Mouse (Mus musculus): ENCODE data around the gene H2-M10.6. TPM values are rescaled to one million over a fixed set of nuclear protein-coding genes. Genes with fewer than 3 reads are reported as not detected.
"Not testable (repeated sequence)": the region's sequence is repeated elsewhere in the genome, so short reads cannot be mapped to it uniquely, and the experiment has no call there.

The H2-M10.6 gene
- polyA plus RNA-seq (2012; rRNA removed) = not detected in 2 replicates

DNA sequence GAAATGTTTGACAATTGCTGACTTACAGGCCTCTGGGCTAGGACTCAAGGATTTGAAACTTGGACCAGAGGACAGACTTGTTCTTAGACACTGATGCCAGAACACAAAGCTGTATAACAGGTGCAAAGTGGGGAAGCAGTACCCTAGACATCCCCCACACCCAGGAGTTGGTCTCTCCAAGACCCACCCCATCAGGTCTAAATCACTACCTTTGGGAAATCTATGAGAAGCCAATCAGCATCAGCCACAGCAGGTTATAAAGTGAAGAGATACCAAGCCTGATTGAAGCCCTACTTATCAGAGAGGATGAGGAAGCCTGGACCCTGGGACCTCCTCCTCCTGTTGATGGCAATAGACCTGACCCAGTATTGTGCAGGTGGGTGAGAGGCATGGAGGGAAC lies at the start of gene H2-M10.6:
H2-M10.6 (plus strand) TSS at position 301 of the 400 bp plus-strand sequence.
- no peak for DNase-seq (ENCODE audit: low read depth, low spot score)

DNA sequence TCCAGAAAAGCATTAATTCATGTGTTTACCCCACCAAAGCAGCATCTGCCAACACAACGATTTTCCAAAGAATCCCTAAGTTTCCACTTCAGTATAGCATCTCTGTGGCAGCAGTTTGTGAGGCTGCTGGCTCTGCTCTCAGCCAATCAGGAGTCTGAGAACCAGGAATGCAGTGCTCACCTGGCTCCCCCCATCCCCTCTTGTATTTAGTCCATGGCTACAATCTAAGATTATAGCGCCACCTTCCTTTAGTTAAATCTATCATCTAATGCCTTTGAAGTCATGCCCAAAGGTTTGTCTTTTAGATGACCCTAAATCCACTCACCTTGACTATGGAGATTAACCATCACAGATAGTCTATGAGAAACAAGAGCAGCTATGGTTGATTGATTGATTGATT lies 48.2 kb upstream of the H2-M10.6 start:
- DNase-seq (ENCODE audit: low read depth, low spot score) = no peak
- 56% methylated on average over 2 of the region's 2 CpGs for whole genome bisulfite sequencing

DNA sequence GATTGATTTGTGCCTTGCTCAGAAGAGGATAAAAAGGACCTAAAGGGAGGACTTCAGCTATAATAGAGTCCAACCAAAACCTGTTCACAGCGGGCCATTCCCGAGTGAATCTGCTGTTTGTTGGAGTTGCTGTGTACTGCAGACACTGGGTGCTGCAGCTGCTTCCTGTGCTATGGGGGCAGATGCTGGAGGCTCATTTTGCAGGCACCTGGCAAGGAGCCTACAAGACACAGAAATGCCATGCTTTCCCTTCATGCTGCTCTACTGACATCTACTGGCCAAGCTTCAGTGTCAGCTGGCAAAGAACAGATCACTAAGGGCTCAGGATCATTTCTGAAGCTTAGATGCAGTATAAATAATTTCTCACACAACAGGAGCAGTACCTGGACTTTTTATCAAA lies 47.7 kb upstream of the H2-M10.6 start:
- not testable (repeated sequence) for DNase-seq (ENCODE audit: low read depth, low spot score)
- WGBS = 19% methylated on average over 2 of the region's 2 CpGs

GRCm38 (mm10) chr17:36765403-36765802 lies 46.6 kb upstream of the H2-M10.6 start:
- not testable (repeated sequence) for DNase-seq (ENCODE audit: low read depth, low spot score)
- WGBS = 29% methylated on average over 2 of the region's 2 CpGs

- WGBS = 92% methylated on average over 2 of the region's 2 CpGs
- DNase-seq (ENCODE audit: low read depth, low spot score) = not testable (repeated sequence)
Observed at GRCm38 (mm10) chr17:36772610-36773009, 39.4 kb upstream of the H2-M10.6 start, which contains the start of gene H2-M10.5. Gene H2-M10.5 (plus strand): TSS chr17:36772910.

- 54% methylated on average over 3 of the region's 3 CpGs for WGBS
- no peak for DNase-seq (ENCODE audit: low read depth, low spot score)
Observed at GRCm38 (mm10) chr17:36781533-36781932, 30.4 kb upstream of the H2-M10.6 start.

GRCm38 (mm10) chr17:36786483-36786886 lies 25.5 kb upstream of the H2-M10.6 start:
- 42% methylated on average over 1 of the region's 1 CpGs for WGBS
- peak; percentile 11 for DNase-seq (ENCODE audit: low read depth, low spot score)

DNA sequence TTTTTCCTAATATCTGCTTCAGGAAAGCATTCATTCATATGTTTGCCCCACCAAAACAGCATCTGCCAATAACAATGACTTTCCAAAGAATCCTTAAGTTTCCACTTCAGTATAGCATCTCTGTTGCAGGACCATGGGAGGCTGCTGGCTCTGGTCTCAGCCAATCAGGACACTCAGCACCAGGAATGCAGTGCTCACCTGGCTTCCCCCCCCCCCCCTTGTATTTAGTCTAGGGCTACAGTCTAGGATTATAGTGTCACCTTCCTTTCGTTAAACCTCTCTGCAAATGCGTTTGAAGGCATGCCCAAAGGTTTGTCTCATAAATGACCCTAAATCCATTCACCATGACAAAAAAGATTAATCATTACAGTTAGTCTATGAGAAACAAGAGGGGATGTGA lies 23.6 kb upstream of the H2-M10.6 start:
- 36% methylated on average over 2 of the region's 2 CpGs for WGBS
- DNase-seq (ENCODE audit: low read depth, low spot score) = no peak

DNA sequence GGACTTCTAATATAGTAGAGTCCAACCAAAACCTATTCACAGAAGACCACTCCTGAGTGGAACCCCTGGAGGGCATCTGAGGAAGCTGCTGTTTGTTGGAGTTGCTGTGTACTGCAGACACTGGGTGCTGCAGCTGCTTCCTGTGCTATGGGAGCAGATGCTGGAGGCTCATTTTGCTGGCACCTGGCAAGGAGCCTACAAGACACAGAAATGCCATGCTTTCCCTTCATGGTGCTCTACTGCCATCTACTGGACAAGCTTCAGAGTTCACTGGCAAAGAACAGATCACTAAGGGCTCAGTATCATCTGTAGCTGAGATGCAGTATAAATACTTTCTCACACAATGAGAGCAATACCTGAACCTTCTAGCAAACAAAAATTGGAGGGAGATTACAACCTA lies 23.2 kb upstream of the H2-M10.6 start:
- peak; percentile 65 for DNase-seq (ENCODE audit: low read depth, low spot score)

DNA sequence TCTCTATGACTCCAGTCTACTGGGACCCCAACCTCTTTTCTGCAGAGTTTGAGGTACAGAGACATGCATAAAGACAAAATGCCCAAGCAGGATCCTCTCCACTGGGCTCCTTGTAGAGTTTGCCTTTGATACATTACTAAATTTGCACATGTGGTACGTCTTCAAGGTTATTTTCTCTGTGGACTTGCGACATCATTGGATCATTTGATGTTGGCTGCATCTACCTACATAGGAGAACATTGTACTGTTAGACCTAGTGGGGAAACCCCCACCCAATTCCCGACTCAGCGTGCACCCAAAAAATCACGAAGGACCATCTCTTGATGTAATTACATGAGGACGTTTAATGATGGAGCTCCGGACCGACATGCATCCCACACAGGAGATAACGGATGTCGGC lies 12.5 kb upstream of the H2-M10.6 start:
- 63% methylated on average over 10 of the region's 10 CpGs for WGBS

DNA sequence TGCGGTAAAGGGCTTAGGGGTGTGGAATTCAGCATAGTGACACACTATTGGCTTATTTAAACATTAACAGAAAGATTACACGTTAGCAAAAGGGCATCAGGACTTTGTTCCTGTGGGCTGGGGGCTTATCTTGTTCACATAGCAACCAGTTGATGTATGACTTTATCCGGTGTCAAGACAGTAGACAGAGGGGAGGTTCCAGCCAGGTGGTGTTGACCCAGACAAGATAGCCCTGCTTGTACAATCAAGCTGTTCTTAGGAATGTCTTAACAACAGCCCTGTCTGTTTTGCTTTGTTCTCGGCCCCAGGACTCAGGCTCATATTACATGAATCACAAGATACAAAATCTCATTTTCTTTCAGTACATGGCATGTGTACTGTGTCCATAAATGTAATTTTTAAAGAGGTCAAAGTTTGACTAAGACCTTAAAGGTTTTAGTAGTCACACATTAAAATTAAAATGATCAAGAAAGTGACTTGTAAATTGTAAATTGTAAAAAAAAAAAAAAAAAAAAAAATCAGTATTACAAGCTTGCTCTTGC lies 12.0 kb upstream of the H2-M10.6 start:
- not testable (repeated sequence) for DNase-seq (ENCODE audit: low read depth, low spot score)
- WGBS = 29% methylated on average over 4 of the region's 4 CpGs

More for the DNA sequence above, 12.5 kb upstream of the H2-M10.6 start:
- DNase-seq (ENCODE audit: low read depth, low spot score) = no peak

DNA sequence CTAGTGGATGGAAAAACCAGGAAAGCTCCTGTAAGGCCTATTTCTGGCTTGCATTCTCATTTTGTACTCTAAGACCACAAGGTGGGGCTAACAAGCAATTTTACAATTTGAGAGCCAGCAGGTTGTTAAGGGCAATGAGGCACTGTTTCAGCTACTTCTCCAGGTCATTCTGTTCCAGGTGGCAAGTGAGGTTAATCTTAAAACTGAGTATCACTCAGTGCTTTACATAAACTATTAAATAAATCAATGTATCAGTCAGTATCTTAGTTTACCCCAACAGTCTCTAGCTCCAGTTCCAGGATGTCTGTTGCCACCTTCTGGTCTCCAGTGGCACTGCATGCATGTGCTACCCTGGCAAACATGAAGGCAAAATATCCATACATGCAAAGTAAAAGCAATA lies 12.0 kb downstream of the H2-M10.6 start:
- peak; percentile 35 for DNase-seq (ENCODE audit: low read depth, low spot score)

- WGBS = 12% methylated on average over 4 of the region's 4 CpGs
- no peak for DNase-seq (ENCODE audit: low read depth, low spot score)
Observed at GRCm38 (mm10) chr17:36825525-36825924, 13.6 kb downstream of the H2-M10.6 start.

- peak; percentile 75 for DNase-seq (ENCODE audit: low read depth, low spot score)
- 1% methylated on average over 5 of the region's 5 CpGs for WGBS
Observed at GRCm38 (mm10) chr17:36826002-36826401, 14.0 kb downstream of the H2-M10.6 start.

DNA sequence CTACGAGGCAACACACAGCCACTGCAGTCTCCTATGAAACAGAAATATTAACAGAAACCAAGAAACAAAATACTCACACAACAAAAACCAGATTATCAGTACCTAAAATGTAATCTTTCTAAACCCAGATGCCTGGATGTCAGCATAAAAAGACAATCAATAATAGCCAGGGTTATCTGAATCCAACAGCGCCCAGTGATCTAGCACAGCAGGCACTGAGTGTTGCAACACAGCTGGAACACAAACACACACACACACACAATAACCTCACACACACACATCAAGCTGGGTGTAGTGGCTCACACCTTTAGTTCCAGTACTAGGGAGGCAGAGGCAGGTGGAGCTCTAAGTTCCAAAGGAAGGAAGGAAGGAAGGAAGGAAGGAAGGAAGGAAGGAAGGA lies 16.5 kb downstream of the H2-M10.6 start:
- no peak for DNase-seq (ENCODE audit: low read depth, low spot score)
- WGBS = 85% methylated on average over 2 of the region's 2 CpGs

DNA sequence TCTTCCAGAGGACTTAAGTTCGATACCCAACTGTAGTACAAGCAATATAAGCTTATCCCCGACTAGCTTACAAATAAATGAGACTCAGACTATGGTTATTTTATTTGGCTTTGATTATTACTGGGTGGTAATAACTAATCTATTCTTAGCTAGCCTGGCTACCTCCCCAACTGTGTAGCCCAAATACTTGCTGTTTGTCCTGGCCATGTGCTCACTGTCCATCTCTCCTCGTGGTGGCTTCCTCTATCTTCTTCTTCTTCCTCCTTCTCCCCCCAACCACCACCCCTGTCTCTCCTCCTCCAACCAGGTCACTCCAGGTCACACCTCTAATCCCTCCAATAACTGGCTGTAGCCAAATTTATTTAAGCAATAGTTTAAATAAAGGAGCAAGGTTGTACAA lies 18.5 kb downstream of the H2-M10.6 start:
- DNase-seq (ENCODE audit: low read depth, low spot score) = no peak
- WGBS = 71% methylated on average over 3 of the region's 3 CpGs

DNA sequence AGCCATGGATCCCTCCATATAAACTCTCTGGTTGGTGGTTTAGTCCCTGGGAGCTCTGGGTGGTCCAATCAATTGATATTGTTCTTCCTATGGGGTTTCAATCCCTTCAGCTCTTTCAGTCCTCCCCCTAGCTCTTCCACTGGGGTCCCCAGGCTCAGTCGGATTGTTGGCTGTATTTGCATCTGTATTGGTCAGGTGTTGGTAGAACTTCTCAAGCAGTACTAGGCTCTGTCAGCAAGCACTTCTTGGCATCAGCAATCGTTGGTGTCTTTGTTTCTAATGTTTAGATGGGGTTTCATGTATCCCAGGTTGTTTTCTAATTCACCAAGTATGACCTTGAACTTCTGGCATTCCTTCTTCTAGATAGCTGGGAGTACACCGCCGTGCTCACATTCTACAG lies 20.7 kb downstream of the H2-M10.6 start:
- no peak for DNase-seq (ENCODE audit: low read depth, low spot score)
- 64% methylated on average over 4 of the region's 4 CpGs for WGBS

DNA sequence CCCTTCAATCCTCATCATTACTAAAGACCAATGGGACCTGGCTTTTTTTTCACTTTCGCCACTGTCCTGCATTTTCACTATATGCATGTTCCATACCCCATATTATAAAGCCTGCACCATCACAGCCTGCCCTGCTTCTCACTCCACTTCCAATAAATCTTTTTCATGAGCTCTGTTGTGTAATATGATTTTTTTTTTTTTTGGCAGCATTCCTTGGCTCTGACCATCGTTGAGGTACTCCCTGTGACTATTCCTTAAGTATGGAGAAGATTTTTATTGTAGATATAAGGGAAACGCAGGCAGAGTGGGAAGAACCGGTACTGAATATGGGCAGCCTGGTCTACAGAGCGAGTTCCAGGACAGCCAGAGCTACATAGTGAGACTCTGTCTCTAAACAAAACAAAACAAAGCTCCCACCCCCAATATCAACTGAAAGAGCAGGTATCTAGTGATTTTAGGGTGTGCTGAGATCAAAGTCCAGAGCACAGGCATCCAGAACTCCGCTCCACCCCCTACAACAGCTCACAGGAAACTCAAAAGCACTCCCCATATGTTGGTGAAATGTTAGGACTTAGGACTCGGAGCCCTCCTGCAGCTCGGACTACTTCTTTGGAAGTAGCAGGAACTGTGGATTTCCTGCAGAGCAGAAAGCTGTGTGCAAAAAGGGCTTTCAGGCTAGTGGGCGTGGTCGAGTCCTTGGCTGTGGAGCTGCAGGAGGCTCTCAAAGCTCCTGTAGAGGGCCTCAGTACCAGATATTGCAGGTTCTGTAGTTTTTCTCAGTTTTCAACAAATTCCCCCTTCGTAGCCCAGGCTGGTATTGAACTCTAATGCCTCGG lies 23.8 kb downstream of the H2-M10.6 start:
- DNase-seq (ENCODE audit: low read depth, low spot score) = no peak
- WGBS = 18% methylated on average over 12 of the region's 12 CpGs

GRCm38 (mm10) chr17:36836427-36836812 lies 24.4 kb downstream of the H2-M10.6 start:
- 13% methylated on average over 3 of the region's 3 CpGs for WGBS
- DNase-seq (ENCODE audit: low read depth, low spot score) = no peak

GRCm38 (mm10) chr17:36836874-36837647 lies 25.1 kb downstream of the H2-M10.6 start, which contains the start of gene Trim26:
Gene Trim26 (plus strand): TSS chr17:36837134.
- WGBS = under 1% methylated on average over 58 of the region's 58 CpGs
- DNase-seq (ENCODE audit: low read depth, low spot score) = peak; percentile 99

Data from large intestine, adult 2 months (tissue).